Mouse (Mus musculus) midbrain, embryonic 13.5 days (tissue): Measurements from ENCODE around the gene AI661453. TPM values are rescaled to one million over a fixed set of nuclear protein-coding genes. Genes with fewer than 3 reads are reported as not detected.

Source experiments
- ATAC-seq: fragments of 200-750 bp; cut with Nextera tagmentation; 2 replicates; pipeline ENCODE4 v1.8.0; 2017; ENCODE audit warnings: mild to moderate bottlenecking, moderate TSS enrichment, moderate library complexity
- H3K27ac ChIP-seq: fragments of 300-500 bp; sonication (generic); 2 replicates; pipeline ENCODE4 v1.5.1; 2015; ENCODE audit warnings: inconsistent platforms, mild to moderate bottlenecking, moderate library complexity
- H3K27me3 ChIP-seq: fragments of 300-500 bp; sonication (generic); 2 replicates; pipeline ENCODE4 v1.6.1; 2015; ENCODE audit warnings: mild to moderate bottlenecking, inconsistent platforms
- H3K36me3 ChIP-seq: fragments of 300-500 bp; sonication (generic); 2 replicates; pipeline ENCODE4 v1.6.1; 2015; ENCODE audit warnings: mild to moderate bottlenecking, inconsistent platforms
- H3K4me1 ChIP-seq: fragments of 300-500 bp; sonication (generic); replicated peaks from 2 replicates; pipeline ENCODE4 v1.6.1; 2015; ENCODE audit warnings: inconsistent platforms
- H3K4me2 ChIP-seq: fragments of 300-500 bp; sonication (generic); replicated peaks from 2 replicates; pipeline ENCODE4 v1.6.1; 2015; ENCODE audit warnings: moderate library complexity, mild to moderate bottlenecking, inconsistent platforms
- H3K4me3 ChIP-seq: fragments of 300-500 bp; sonication (generic); replicated peaks from 2 replicates; pipeline ENCODE4 v1.5.1; 2015; ENCODE audit warnings: mild to moderate bottlenecking, inconsistent platforms
- H3K9ac ChIP-seq: fragments of 300-500 bp; sonication (generic); replicated peaks from 2 replicates; pipeline ENCODE4 v1.6.1; 2015; ENCODE audit warnings: mild to moderate bottlenecking, inconsistent platforms
- H3K9me3 ChIP-seq: fragments of 300-500 bp; sonication (generic); 2 replicates; pipeline ENCODE4 v1.6.1; 2016; ENCODE audit warnings: mild to moderate bottlenecking, inconsistent platforms
- WGBS: fragments of 180-500 bp; shearing (Covaris S2); methylation state at CpG from one replicate; pipeline ENCODE4 v1.1.7; 2015; 5-methylcytosine and 5-hydroxymethylcytosine counted together
- polyA plus RNA-seq: library from polyadenylated mRNA; unstranded; fragments of >200 nt; fragmentation: Nextera tagmentation; extraction: Ambion mirVana; gene quantifications from 2 replicates; pipeline ENCODE4 v1.2.1, GENCODE M21; 2015

Gene AI661453
- polyA plus RNA-seq, 1 experiment from 2014 or later: 0.26 TPM

- 92% methylated on average over 3 of the region's 3 CpGs for WGBS
- H3K4me3 ChIP-seq: no peak overlapping the region
- ATAC-seq: no peak
These were observed 5.9 kb downstream of the AI661453 start for GRCm38 (mm10) chr17:47442271-47442670.

DNA sequence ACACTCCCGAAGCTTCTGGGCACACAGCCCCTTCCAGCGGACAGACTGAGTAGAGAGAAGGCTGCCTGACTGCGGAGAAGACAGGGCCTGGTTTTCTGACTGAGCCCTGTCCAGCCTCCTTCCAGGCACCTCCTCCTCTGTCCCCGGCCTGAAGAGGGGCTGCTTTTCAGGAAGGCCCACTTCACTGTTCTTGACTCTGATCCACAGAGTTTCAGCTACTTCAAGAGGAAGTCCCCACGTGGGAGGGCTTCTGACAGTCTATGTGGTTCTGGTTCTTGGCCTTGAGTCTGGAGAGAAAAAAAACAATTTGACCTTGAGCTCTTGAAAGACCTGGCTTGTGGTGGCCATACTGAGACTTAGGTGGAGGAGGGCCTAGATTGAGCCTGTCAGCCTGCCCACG lies 7.7 kb downstream of the AI661453 start:
- 78% methylated on average over 6 of the region's 6 CpGs for WGBS
- Histone ChIP-seq H3K27me3 (peaks cover 5% of the 10 kb centered on the region), H3K27ac (no peak overlapping the region), H3K9ac (no peak overlapping the region), H3K4me3 (no peak overlapping the region), H3K36me3 (no peaks in the 10 kb centered on the region), H3K9me3 (no peaks in the 10 kb centered on the region), H3K4me2 (no peak overlapping the region), H3K4me1 (peaks cover 9% of the 10 kb centered on the region)
- ATAC-seq: no peak

More at GRCm38 (mm10) chr17:47442271-47442670, 5.9 kb downstream of the AI661453 start:
- Histone ChIP-seq H3K9ac (no peak overlapping the region), H3K36me3 (no peaks in the 10 kb centered on the region), H3K27me3 (peaks cover 23% of the 10 kb centered on the region), H3K27ac (no peak overlapping the region), H3K4me2 (no peak overlapping the region), H3K9me3 (no peaks in the 10 kb centered on the region), H3K4me1 (peaks cover 10% of the 10 kb centered on the region)

- no peak overlapping the region for H3K27ac ChIP-seq
- H3K9ac ChIP-seq: no peak overlapping the region
- WGBS: 76% methylated on average over 11 of the region's 11 CpGs
- peaks cover 2% of the 10 kb centered on the region for H3K4me1 ChIP-seq
- no peaks in the 10 kb centered on the region for H3K9me3 ChIP-seq
- no peak overlapping the region for H3K4me3 ChIP-seq
- ATAC-seq: no peak
- no peak overlapping the region for H3K4me2 ChIP-seq
- no peaks in the 10 kb centered on the region for H3K36me3 ChIP-seq
- H3K27me3 ChIP-seq: no peaks in the 10 kb centered on the region
These were observed 9.1 kb downstream of the AI661453 start for GRCm38 (mm10) chr17:47445518-47445917.

DNA sequence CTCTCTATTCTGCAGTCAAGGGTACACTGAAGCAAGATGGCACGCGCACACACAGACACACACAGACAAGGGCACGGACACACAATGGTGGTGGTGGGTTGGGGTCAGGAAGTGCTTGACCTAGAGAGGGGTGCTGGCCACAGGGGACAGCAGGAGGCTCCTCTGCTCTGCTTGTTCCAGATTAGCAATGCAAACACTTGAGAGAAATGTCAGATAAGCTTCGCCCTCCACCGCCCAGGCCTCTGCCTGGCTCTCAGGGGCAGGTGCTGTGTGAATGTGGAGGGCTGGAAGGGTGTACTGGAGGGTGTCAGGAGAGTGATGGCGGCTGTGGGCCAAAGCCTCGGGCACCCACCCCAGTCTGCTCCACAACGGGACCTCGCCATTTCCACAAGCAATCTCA lies 9.6 kb downstream of the AI661453 start:
- Histone ChIP-seq H3K4me3 (no peak overlapping the region), H3K4me1 (no peaks in the 10 kb centered on the region), H3K27me3 (no peaks in the 10 kb centered on the region), H3K9me3 (no peaks in the 10 kb centered on the region), H3K9ac (no peak overlapping the region), H3K4me2 (no peak overlapping the region), H3K27ac (no peak overlapping the region), H3K36me3 (no peaks in the 10 kb centered on the region)
- WGBS: 64% methylated on average over 9 of the region's 9 CpGs
- no peak for ATAC-seq

- 91% methylated on average over 11 of the region's 11 CpGs for WGBS
- no peak overlapping the region for H3K4me3 ChIP-seq
- H3K4me1 ChIP-seq: no peaks in the 10 kb centered on the region
- ATAC-seq: no peak
- no peak overlapping the region for H3K4me2 ChIP-seq
- H3K36me3 ChIP-seq: no peaks in the 10 kb centered on the region
- no peaks in the 10 kb centered on the region for H3K27me3 ChIP-seq
- H3K27ac ChIP-seq: no peak overlapping the region
- no peak overlapping the region for H3K9ac ChIP-seq
- no peaks in the 10 kb centered on the region for H3K9me3 ChIP-seq
These were observed 10.1 kb downstream of the AI661453 start for GRCm38 (mm10) chr17:47446561-47446960.

DNA sequence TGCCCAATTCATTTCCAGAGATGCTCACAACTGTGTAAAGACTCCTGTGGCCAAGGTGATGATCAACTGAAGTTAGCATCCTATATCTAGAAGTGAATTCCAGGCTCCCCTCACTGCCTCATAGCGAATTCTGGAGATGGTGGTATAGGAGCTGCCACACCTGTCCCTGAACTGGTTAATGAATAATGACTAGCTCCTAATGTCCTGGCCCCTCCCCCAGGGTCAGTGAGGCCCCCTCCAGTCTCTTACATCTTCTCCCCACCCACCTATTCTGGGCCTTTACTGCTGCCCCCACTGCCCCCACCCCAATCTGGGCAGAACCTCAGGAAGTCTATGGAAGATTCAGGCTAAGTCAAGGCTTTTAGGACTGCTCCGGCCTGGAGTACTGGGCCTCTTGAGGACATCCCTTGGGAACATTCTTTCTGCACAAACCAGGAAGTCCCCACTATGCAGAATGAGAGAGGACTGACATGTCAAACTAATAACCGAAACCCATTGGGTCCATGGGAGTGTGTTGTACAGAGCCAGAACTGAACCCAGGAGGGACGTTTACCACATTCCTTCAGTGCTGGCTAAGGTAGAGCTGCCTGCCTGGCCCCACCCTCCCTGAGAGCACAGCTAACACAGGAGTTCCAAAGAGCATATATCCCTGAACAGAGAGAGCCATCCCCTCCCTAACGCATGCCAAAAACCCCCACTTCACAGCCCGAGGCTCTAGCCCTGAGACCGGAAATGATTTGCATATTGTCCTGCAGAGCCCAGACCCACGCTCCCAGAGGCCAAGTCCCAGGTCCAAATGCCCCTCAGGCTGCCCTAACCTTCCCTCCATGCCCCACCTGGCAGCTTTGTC lies 12.3 kb downstream of the AI661453 start:
- Histone ChIP-seq H3K4me1 (no peaks in the 10 kb centered on the region), H3K27ac (no peak overlapping the region), H3K36me3 (no peaks in the 10 kb centered on the region), H3K9me3 (no peaks in the 10 kb centered on the region), H3K9ac (no peak overlapping the region), H3K4me2 (no peak overlapping the region), H3K27me3 (no peaks in the 10 kb centered on the region), H3K4me3 (no peak overlapping the region)
- ATAC-seq: no peak
- 58% methylated on average over 8 of the region's 8 CpGs for WGBS

- no peak overlapping the region for H3K9ac ChIP-seq
- H3K4me3 ChIP-seq: no peak overlapping the region
- H3K9me3 ChIP-seq: no peaks in the 10 kb centered on the region
- H3K36me3 ChIP-seq: no peaks in the 10 kb centered on the region
- 78% methylated on average over 5 of the region's 5 CpGs for WGBS
- no peaks in the 10 kb centered on the region for H3K27me3 ChIP-seq
- no peak overlapping the region for H3K4me2 ChIP-seq
- no peak for ATAC-seq
- H3K27ac ChIP-seq: no peak overlapping the region
- no peaks in the 10 kb centered on the region for H3K4me1 ChIP-seq
These were observed 13.0 kb downstream of the AI661453 start for GRCm38 (mm10) chr17:47449432-47449831.

- H3K4me1 ChIP-seq: no peaks in the 10 kb centered on the region
- H3K36me3 ChIP-seq: no peaks in the 10 kb centered on the region
- H3K4me2 ChIP-seq: no peak overlapping the region
- H3K9ac ChIP-seq: no peak overlapping the region
- H3K4me3 ChIP-seq: no peak overlapping the region
- no peaks in the 10 kb centered on the region for H3K9me3 ChIP-seq
- WGBS: 34% methylated on average over 7 of the region's 7 CpGs
- no peaks in the 10 kb centered on the region for H3K27me3 ChIP-seq
- ATAC-seq: no peak
- no peak overlapping the region for H3K27ac ChIP-seq
These were observed 13.8 kb downstream of the AI661453 start for GRCm38 (mm10) chr17:47450239-47450638.

GRCm38 (mm10) chr17:47450880-47451565 lies 14.6 kb downstream of the AI661453 start:
- no peaks in the 10 kb centered on the region for H3K4me1 ChIP-seq
- WGBS: 81% methylated on average over 12 of the region's 12 CpGs
- no peak overlapping the region for H3K4me2 ChIP-seq
- no peak overlapping the region for H3K9ac ChIP-seq
- H3K4me3 ChIP-seq: no peak overlapping the region
- no peaks in the 10 kb centered on the region for H3K27me3 ChIP-seq
- ATAC-seq: no peak
- H3K9me3 ChIP-seq: no peaks in the 10 kb centered on the region
- H3K27ac ChIP-seq: no peak overlapping the region
- no peaks in the 10 kb centered on the region for H3K36me3 ChIP-seq

DNA sequence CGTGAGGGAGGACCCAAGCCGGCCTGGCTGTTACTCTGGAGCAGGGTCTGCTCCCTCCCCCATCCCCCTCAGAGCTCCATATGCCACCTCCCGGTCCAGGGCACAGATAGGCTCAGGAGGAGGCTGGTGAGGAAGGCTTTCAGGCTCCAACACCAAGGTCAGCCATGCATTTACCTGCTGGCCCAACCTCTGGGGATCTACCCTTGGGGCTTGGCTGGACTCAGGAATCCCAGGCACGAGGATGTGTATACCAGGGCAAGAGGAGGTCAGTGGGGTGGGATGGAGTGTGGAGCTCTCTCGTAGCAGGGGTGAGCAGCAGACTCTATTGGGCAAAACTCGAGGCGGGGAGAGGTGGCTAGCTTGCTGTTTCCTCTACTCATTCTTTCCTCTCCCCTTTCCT lies 16.5 kb downstream of the AI661453 start:
- H3K9me3 ChIP-seq: no peaks in the 10 kb centered on the region
- no peaks in the 10 kb centered on the region for H3K4me1 ChIP-seq
- no peak overlapping the region for H3K4me2 ChIP-seq
- no peaks in the 10 kb centered on the region for H3K27me3 ChIP-seq
- no peaks in the 10 kb centered on the region for H3K36me3 ChIP-seq
- H3K27ac ChIP-seq: no peak overlapping the region
- WGBS: 58% methylated on average over 7 of the region's 7 CpGs
- no peak overlapping the region for H3K9ac ChIP-seq
- H3K4me3 ChIP-seq: no peak overlapping the region
- no peak for ATAC-seq

- H3K27ac ChIP-seq: no peak overlapping the region
- H3K4me3 ChIP-seq: no peak overlapping the region
- no peaks in the 10 kb centered on the region for H3K4me1 ChIP-seq
- H3K9ac ChIP-seq: no peak overlapping the region
- 74% methylated on average over 8 of the region's 8 CpGs for WGBS
- ATAC-seq: no peak
- no peak overlapping the region for H3K4me2 ChIP-seq
- H3K9me3 ChIP-seq: no peaks in the 10 kb centered on the region
- H3K36me3 ChIP-seq: no peaks in the 10 kb centered on the region
- H3K27me3 ChIP-seq: no peaks in the 10 kb centered on the region
These were observed 18.3 kb downstream of the AI661453 start for GRCm38 (mm10) chr17:47454675-47455074.

- Histone ChIP-seq H3K4me1 (no peaks in the 10 kb centered on the region), H3K9me3 (no peaks in the 10 kb centered on the region), H3K36me3 (no peaks in the 10 kb centered on the region), H3K4me3 (no peak overlapping the region), H3K9ac (no peak overlapping the region), H3K27me3 (0 out of 2 replicates have a peak, but pooled peaks cover 2% of the 10 kb centered on the region), H3K4me2 (no peak overlapping the region), H3K27ac (no peak overlapping the region)
- WGBS: 86% methylated on average over 13 of the region's 13 CpGs
- ATAC-seq: no peak
These were observed 21.9 kb downstream of the AI661453 start for GRCm38 (mm10) chr17:47458310-47458709.
